Mouse (Mus musculus) CD4-positive, CD25-positive, alpha-beta regulatory T cell, adult 9 weeks (primary cell): Measurements from ENCODE around the gene Ttc21a. TPM values are rescaled to one million over a fixed set of nuclear protein-coding genes. Genes with fewer than 3 reads are reported as not detected.

Source experiments
- polyA plus RNA-seq: library from polyadenylated mRNA; unstranded; fragments of 100-300 nt; shearing (Covaris generic); gene quantifications from one replicate; pipeline ENCODE4 v1.2.1, GENCODE M21; 2017

The Ttc21a gene
- not detected for polyA plus RNA-seq

GRCm38 (mm10) chr9:119937005-119937773 is at the start of gene Ttc21a, which contains the start of gene Gorasp1:
TSS of gene Ttc21a (plus strand) at chr9:119937606.
TSS of gene Gorasp1 (minus strand) at chr9:119937565.

DNA sequence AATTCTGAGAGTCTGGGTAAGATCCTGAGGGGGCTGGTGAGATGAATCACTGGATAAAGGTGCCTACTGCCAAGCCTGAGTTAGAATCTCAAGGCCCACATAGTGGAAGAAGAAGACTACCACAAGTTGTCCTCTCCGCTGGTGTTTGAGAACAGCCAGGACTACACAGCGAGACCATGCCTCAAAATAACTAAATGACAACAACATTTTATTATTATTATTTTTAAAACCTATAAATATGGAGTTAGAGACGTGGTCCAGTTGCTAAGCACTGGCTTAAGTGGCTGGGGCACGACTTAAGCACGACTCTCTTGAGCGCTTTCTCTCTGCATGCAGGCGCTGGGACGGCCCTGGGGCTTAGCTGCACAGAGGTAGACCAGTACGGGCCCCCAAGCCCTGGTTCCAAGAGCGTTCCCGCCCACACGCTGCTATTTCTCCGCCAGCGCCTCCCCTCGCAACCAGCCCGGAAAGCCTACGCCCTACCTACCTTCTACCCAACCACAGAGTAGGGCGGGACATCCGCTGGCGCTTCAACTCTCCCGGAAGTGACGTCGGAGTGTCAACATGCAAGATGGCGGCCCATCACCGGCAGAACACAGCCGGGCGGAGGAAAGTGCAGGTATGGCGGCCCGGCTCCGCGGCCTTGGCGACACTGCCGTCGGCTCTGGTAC is 42.9 kb upstream of the Ttc21a start, which contains the start of gene Wdr48:
Gene Wdr48, plus strand, starts transcription at position 540 of the 671 bp plus-strand sequence.

DNA sequence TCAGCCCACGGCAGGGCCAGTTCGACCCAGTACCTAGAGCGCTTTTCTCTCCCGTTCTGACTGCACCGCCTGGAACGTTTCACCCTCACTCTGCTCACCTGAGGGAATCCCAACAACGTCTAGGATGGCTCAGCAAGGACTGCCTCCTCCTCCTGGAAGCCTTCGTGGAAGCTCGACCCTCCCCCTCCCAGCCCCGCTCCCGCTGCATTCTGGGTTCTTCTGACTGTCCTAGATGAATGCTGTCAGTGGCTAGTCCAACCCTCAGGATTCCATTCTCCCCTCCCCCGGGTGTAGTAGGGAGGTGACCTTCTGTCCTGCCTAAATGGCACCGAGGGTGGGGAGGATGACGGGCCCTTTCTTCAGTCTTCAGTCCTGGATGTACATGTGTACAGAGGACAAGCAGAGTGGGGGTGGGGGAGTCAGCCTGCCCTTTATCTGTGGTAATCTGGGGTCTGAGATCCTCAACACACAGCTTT is 47.2 kb downstream of the Ttc21a start, which contains the start of gene Csrnp1:
Gene Csrnp1, minus strand, starts transcription at position 123 of the 476 bp plus-strand sequence.

Other genes starting within 250 kb of the Ttc21a start
- not detected for gene Scn10a, start 218.3 kb upstream of the Ttc21a start, polyA plus RNA-seq
- gene Scn11a, start 112.2 kb upstream of the Ttc21a start, polyA plus RNA-seq = 0.91 TPM
- 72.9 TPM for gene Wdr48, start 42.7 kb upstream of the Ttc21a start, polyA plus RNA-seq
- 15.6 TPM for gene Gorasp1, start within 50 bp of the Ttc21a start, polyA plus RNA-seq
- 52.1 TPM for gene Csrnp1, start 47.1 kb downstream of the Ttc21a start, polyA plus RNA-seq
- gene Xirp1, start 86.0 kb downstream of the Ttc21a start, polyA plus RNA-seq = not detected
- 0.22 TPM for gene Cx3cr1, start 132.3 kb downstream of the Ttc21a start, polyA plus RNA-seq
- gene Ccr8, start 154.5 kb downstream of the Ttc21a start, polyA plus RNA-seq = 96.2 TPM
- 51.0 TPM for gene Slc25a38, start 172.8 kb downstream of the Ttc21a start, polyA plus RNA-seq
- 2,401 TPM for gene Rpsa, start 190.1 kb downstream of the Ttc21a start, polyA plus RNA-seq
- gene Mobp, start 212.1 kb downstream of the Ttc21a start, polyA plus RNA-seq = not detected